Mouse (Mus musculus): Measurements from ENCODE around the gene Eapp. TPM values are rescaled to one million over a fixed set of nuclear protein-coding genes. Genes with fewer than 3 reads are reported as not detected.

Eapp gene
- total RNA-seq, 2 experiments from 2014 or later: 37.2 to 45.9 TPM

GRCm38 (mm10) chr12:54643320-54643892 lies 52.3 kb downstream of the Eapp start:
- H3K4me3 ChIP-seq: no peak overlapping the region
- no peak for TF ChIP-seq CTCF (conservative IDR thresholded peaks at IDR 0.05)
- H3K27ac ChIP-seq: no peak overlapping the region
- no peak for DNase-seq (ENCODE audit: low spot score in 2 of 2)

GRCm38 (mm10) chr12:54641374-54641773 lies 54.3 kb downstream of the Eapp start:
- no peak overlapping the region for H3K27ac ChIP-seq
- TF ChIP-seq CTCF (conservative IDR thresholded peaks at IDR 0.05): no peak
- no peak overlapping the region for H3K4me3 ChIP-seq
- DNase-seq (ENCODE audit: low spot score in 2 of 2): no peak

GRCm38 (mm10) chr12:54640259-54640658 lies 55.4 kb downstream of the Eapp start:
- TF ChIP-seq CTCF (conservative IDR thresholded peaks at IDR 0.05): no peak
- Histone ChIP-seq H3K27ac (no peak overlapping the region), H3K4me3 (no peak overlapping the region)
- no peak for DNase-seq (ENCODE audit: low spot score in 2 of 2)

- TF ChIP-seq CTCF (conservative IDR thresholded peaks at IDR 0.05): no peak
- H3K27ac ChIP-seq: no peak overlapping the region
- H3K4me3 ChIP-seq: no peak overlapping the region
- no peak for DNase-seq (ENCODE audit: low spot score in 2 of 2)
These were observed 58.7 kb downstream of the Eapp start for GRCm38 (mm10) chr12:54637033-54637432.

- Histone ChIP-seq H3K4me3 (no peak overlapping the region), H3K27ac (no peak overlapping the region)
- no peak for DNase-seq (ENCODE audit: low spot score in 2 of 2)
- TF ChIP-seq CTCF (conservative IDR thresholded peaks at IDR 0.05): no peak
These were observed 63.6 kb downstream of the Eapp start for GRCm38 (mm10) chr12:54632141-54632540.

- TF ChIP-seq CTCF (conservative IDR thresholded peaks at IDR 0.05): no peak
- no peak overlapping the region for H3K4me3 ChIP-seq
- no peak for DNase-seq (ENCODE audit: low spot score in 2 of 2)
- H3K27ac ChIP-seq: no peak overlapping the region
These were observed 73.8 kb downstream of the Eapp start for GRCm38 (mm10) chr12:54621942-54622341.

Small RNAs within 50 kb of the gene (microRNA-seq; reads per million reads assigned to microRNA genes)
- 0 reads per million in 2 experiments for gene Mir1892

Other genes with a start within 250 kb of the Eapp start
- 10 to 100 TPM; 21.9 to 25.1 TPM for gene Sptssa, start 39.3 kb downstream of the Eapp start, total RNA-seq (2021)
- 10 to 100 TPM; 39.7 to 48.0 TPM for gene Snx6, start 99.8 kb upstream of the Eapp start, total RNA-seq (2021)
- gene Cfl2, start 167.0 kb upstream of the Eapp start, total RNA-seq (2021): 10 to 100 TPM; 88.3 to 92.3 TPM